Mouse (Mus musculus) lung, postnatal 0 days (tissue): ENCODE data around the gene Slc6a1.

ENCODE experiments used
- CTCF ChIP-seq: IDR thresholded peaks from 2 replicates; pipeline ENCODE4 v1.5.1; 2016; ENCODE audit warnings: antibody characterized with exemption, mild to moderate bottlenecking
- EP300 ChIP-seq: IDR thresholded peaks from 2 replicates; pipeline ENCODE4 v1.6.1; 2016; ENCODE audit warnings: antibody characterized with exemption, mild to moderate bottlenecking, control low read depth

- peak; percentile 93 for TF ChIP-seq CTCF
- no peak for TF ChIP-seq EP300
Observed at GRCm38 (mm10) chr6:114250311-114250710, 32.1 kb upstream of the Slc6a1 start.
